Mouse (Mus musculus) heart, embryonic 14.5 days (tissue): ENCODE measurements around the gene Eif1. TPM values are rescaled to one million over a fixed set of nuclear protein-coding genes. Genes with fewer than 3 reads are reported as not detected.
"Not testable (repeated sequence)": the region's sequence is repeated elsewhere in the genome, so short reads cannot be mapped to it uniquely, and the experiment has no call there.

ENCODE experiments used
- ATAC-seq: fragments of 200-750 bp; cut with Nextera tagmentation; 2 replicates; pipeline ENCODE4 v1.8.0; 2017; ENCODE audit warnings: low read depth, moderate TSS enrichment; ENCODE audit not compliant: insufficient number of reproducible peaks, insufficient read depth, low FRiP score
- H3K27ac ChIP-seq, 2 experiments: fragments of 200-500 bp in 1 of 2; fragments of 300-500 bp in 1 of 2; sonication (generic) in 1 of 2; replicated peaks in 1 of 2; 2 replicates each; pipeline ENCODE4 v1.5.1; 2012 to 2014; ENCODE audit warnings: low read depth in 2 of 2, low read length in 2 of 2, control low read depth in 1 of 2, mild to moderate bottlenecking in 1 of 2, mixed read lengths in 1 of 2; ENCODE audit not compliant: control insufficient read depth in 1 of 2, insufficient read depth in 1 of 2
- H3K27me3 ChIP-seq: fragments of 300-500 bp; sonication (generic); 2 replicates; pipeline ENCODE4 v1.6.1; 2014; ENCODE audit warnings: mild to moderate bottlenecking, low read length, control low read depth; ENCODE audit not compliant: control insufficient read depth, insufficient read depth
- H3K36me3 ChIP-seq: fragments of 300-500 bp; sonication (generic); 2 replicates; pipeline ENCODE4 v1.6.1; 2014; ENCODE audit warnings: mild to moderate bottlenecking, control low read depth, low read length, mixed read lengths; ENCODE audit not compliant: control insufficient read depth, insufficient read depth
- H3K4me1 ChIP-seq, 2 experiments: fragments of 200-500 bp in 1 of 2; fragments of 300-500 bp in 1 of 2; sonication (generic) in 1 of 2; 2 replicates each; pipeline ENCODE4 v1.6.1; 2012 to 2014; ENCODE audit warnings: low read length in 2 of 2, control low read depth in 1 of 2, mixed read lengths in 1 of 2; ENCODE audit not compliant: control insufficient read depth in 2 of 2, insufficient read depth in 2 of 2
- H3K4me2 ChIP-seq: fragments of 300-500 bp; sonication (generic); 2 replicates; pipeline ENCODE4 v1.6.1; 2014; ENCODE audit warnings: mild to moderate bottlenecking, low read length
- H3K4me3 ChIP-seq, 2 experiments: fragments of 200-500 bp in 1 of 2; fragments of 300-500 bp in 1 of 2; sonication (generic) in 1 of 2; 2 replicates each; pipeline ENCODE4 v1.5.1; 2012 to 2014; ENCODE audit warnings: low read length in 2 of 2, mild to moderate bottlenecking in 2 of 2, control low read depth in 1 of 2, low read depth in 1 of 2, moderate library complexity in 1 of 2; ENCODE audit not compliant: control insufficient read depth in 1 of 2, insufficient read depth in 1 of 2
- H3K9ac ChIP-seq: fragments of 300-500 bp; sonication (generic); 2 replicates; pipeline ENCODE4 v1.6.1; 2014; ENCODE audit warnings: mild to moderate bottlenecking, low read length
- H3K9me3 ChIP-seq: fragments of 300-500 bp; sonication (generic); 2 replicates; pipeline ENCODE4 v1.6.1; 2016; ENCODE audit warnings: low read length, control low read depth; ENCODE audit not compliant: control insufficient read depth
- WGBS: fragments of 180-500 bp; shearing (Covaris S2); extraction: QIAGEN DNeasy Blood & Tissue Kit; methylation state at CpG from one replicate; pipeline ENCODE4 v1.1.7; 2014; 5-methylcytosine and 5-hydroxymethylcytosine counted together
- polyA plus RNA-seq: library from polyadenylated mRNA; unstranded; fragments of >200 nt; fragmentation: Nextera tagmentation; extraction: Ambion mirVana; gene quantifications from 2 replicates; pipeline ENCODE4 v1.2.1, GENCODE M21; 2014

The Eif1 gene
- polyA plus RNA-seq, 1 experiment from 2014 or later, result 1,900 TPM

- Histone ChIP-seq H3K9me3 (no peaks in the 10 kb centered on the region), H3K27me3 (peaks cover 5% of the 10 kb centered on the region; the same call in 1 of the 2 replicates), H3K27ac (no peak overlapping the region), H3K4me1 (no peaks in the 10 kb centered on the region), H3K4me3 (no peak overlapping the region), H3K4me2 (peak overlapping the region; percentile 53), H3K9ac (no peak overlapping the region), H3K36me3 (no peaks in the 10 kb centered on the region)
- 10% methylated on average over 18 of the region's 18 CpGs for WGBS
- ATAC-seq, result no peak; the same call in 1 of the 2 replicates
Observed at GRCm38 (mm10) chr11:100298274-100299036, 21.2 kb upstream of the Eif1 start.

DNA sequence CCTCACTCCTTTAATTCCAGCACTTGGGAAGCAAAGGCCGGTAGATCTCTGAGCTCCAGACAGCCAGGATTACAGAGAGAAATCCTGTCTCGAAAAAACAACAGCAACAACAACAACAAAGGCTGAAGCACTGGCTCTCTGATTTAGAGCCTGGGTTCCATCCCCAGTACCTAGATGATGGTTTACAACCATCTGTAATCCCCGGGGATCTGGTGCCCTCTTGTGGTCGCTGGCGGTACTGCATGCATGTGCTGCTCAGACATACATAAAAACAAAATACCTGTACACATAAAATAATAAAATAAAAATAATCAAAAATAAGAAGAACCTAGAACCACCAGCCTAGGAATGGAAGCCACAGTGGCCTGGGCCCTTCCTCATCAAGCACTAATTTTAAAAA, 19.4 kb upstream of the Eif1 start:
- Histone ChIP-seq H3K9me3 (no peaks in the 10 kb centered on the region), H3K4me3 (no peak overlapping the region), H3K9ac (no peak overlapping the region), H3K27ac (no peak overlapping the region), H3K4me1 (no peaks in the 10 kb centered on the region; a peak in 1 of 4 replicates), H3K27me3 (peaks cover 5% of the 10 kb centered on the region; the same call in 1 of the 2 replicates), H3K36me3 (no peaks in the 10 kb centered on the region), H3K4me2 (no peak overlapping the region)
- 6% methylated on average over 5 of the region's 5 CpGs for WGBS
- ATAC-seq, result no peak

- no peaks in the 10 kb centered on the region for H3K9me3 ChIP-seq
- H3K36me3 ChIP-seq, result no peaks in the 10 kb centered on the region
- H3K27ac ChIP-seq, result no peak overlapping the region
- H3K27me3 ChIP-seq, result peaks cover 4% of the 10 kb centered on the region; the same call in 1 of the 2 replicates
- no peak for ATAC-seq
- no peaks in the 10 kb centered on the region; a peak in 1 of 4 replicates for H3K4me1 ChIP-seq
- no peak overlapping the region for H3K9ac ChIP-seq
- 67% methylated on average over 5 of the region's 5 CpGs for WGBS
- H3K4me3 ChIP-seq, result no peak overlapping the region
- no peak overlapping the region for H3K4me2 ChIP-seq
Observed at GRCm38 (mm10) chr11:100301292-100301691, 18.4 kb upstream of the Eif1 start.

DNA sequence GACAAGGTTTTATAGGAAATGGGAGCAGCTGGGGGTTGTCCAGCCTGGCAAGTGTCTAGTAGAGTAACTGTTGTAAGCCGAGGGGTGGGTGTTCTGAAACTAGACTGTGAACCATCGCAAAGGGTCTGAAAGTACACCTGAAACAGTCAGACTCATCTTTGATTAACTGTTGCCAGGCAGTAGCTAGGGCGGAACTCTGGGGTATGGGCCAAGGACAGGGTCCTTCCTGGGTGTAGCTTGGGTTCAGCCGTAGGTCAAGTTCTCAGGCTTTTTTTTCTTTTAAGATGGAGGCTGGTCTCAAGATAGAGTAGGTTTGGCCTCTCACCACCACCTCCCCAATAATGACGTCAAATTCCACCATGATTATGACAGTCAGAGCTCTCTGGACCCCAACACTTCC, 11.8 kb upstream of the Eif1 start:
- no peak overlapping the region for H3K4me3 ChIP-seq
- H3K4me1 ChIP-seq, result peaks cover 4 to 15% of the 10 kb centered on the region in 2 experiments
- H3K9me3 ChIP-seq, result no peaks in the 10 kb centered on the region
- H3K4me2 ChIP-seq, result no peak overlapping the region
- H3K27me3 ChIP-seq, result no peaks in the 10 kb centered on the region
- ATAC-seq, result no peak
- no peaks in the 10 kb centered on the region for H3K36me3 ChIP-seq
- H3K27ac ChIP-seq, result no peak overlapping the region
- 86% methylated on average over 5 of the region's 5 CpGs for WGBS
- H3K9ac ChIP-seq, result no peak overlapping the region

DNA sequence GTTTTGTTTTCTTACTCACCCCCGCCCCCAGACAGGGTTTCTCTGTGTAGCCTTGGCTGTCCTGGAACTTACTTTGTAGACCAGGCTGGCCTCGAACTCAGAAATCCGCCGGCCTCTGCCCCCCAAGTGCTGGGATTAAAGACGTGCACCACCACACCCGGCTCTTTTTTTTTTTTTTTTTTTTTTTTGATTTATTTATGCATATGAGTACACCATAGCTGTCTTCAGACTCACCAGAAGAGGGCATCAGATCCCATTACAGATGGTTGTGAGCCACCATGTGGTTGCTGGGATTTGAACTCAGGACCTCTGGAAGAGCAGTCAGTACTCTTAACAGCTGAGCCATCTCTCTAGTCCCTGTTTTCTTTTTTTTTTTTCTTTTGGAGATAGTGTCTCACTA, 11.0 kb upstream of the Eif1 start:
- not testable (repeated sequence) for H3K27me3 ChIP-seq, H3K9ac ChIP-seq, H3K4me3 ChIP-seq, H3K4me2 ChIP-seq, H3K9me3 ChIP-seq, H3K27ac ChIP-seq, H3K36me3 ChIP-seq, ATAC-seq
- peaks cover 4 to 15% of the 10 kb centered on the region in 2 experiments for H3K4me1 ChIP-seq
- 86% methylated on average over 6 of the region's 6 CpGs for WGBS

- Histone ChIP-seq H3K27ac (peak overlapping the region; percentile 52 to 80), H3K9me3 (no peaks in the 10 kb centered on the region), H3K27me3 (no peaks in the 10 kb centered on the region), H3K9ac (no peak overlapping the region), H3K4me2 (peak overlapping the region; percentile 41), H3K36me3 (no peaks in the 10 kb centered on the region), H3K4me3 (no peak overlapping the region), H3K4me1 (peaks cover 4 to 15% of the 10 kb centered on the region in 2 experiments; a peak in 3 of 4 replicates)
- no peak for ATAC-seq
- WGBS, result 67% methylated on average over 1 of the region's 1 CpGs
Observed at GRCm38 (mm10) chr11:100311656-100312055, 8.0 kb upstream of the Eif1 start.

GRCm38 (mm10) chr11:100312096-100312679, 7.5 kb upstream of the Eif1 start:
- WGBS, result 18% methylated on average over 5 of the region's 5 CpGs
- Histone ChIP-seq H3K4me1 (peaks cover 4 to 15% of the 10 kb centered on the region in 2 experiments; a peak in 3 of 4 replicates), H3K36me3 (no peaks in the 10 kb centered on the region), H3K4me2 (peak overlapping the region; percentile 41), H3K9ac (0 out of 2 replicates have a peak overlapping the region, but pooled peaks have one; percentile 25), H3K4me3 (no peak overlapping the region), H3K9me3 (no peaks in the 10 kb centered on the region), H3K27me3 (no peaks in the 10 kb centered on the region), H3K27ac (peak overlapping the region; percentile 52 to 80)
- no peak for ATAC-seq
